Mouse (Mus musculus) CH12.LX (cell line): Measurements from ENCODE around the gene Hcn1. TPM values are rescaled to one million over a fixed set of nuclear protein-coding genes. Genes with fewer than 3 reads are reported as not detected.

Experiments
- DNase-seq: peaks from one replicate; pipeline ENCODE4 v3.0.0-alpha.2; 2013; ENCODE audit errors: extremely low read depth
- H3K27ac ChIP-seq: 2 replicates; pipeline ENCODE4 v1.5.1; 2012; ENCODE audit warnings: low read depth, mild to moderate bottlenecking, control low read depth, moderate library complexity; ENCODE audit not compliant: insufficient read depth
- H3K27me3 ChIP-seq: replicated peaks from 2 replicates; pipeline ENCODE3; 2012; ENCODE audit warnings: inconsistent platforms
- H3K36me3 ChIP-seq, 2 experiments: replicated peaks in 1 of 2; 2 replicates each; pipeline versions ENCODE3 to v1.6.1; 2012; ENCODE audit warnings: inconsistent platforms in 1 of 2, low read length in 1 of 2, mild to moderate bottlenecking in 1 of 2, mixed read lengths in 1 of 2, moderate library complexity in 1 of 2; ENCODE audit not compliant: control insufficient read depth in 1 of 2, insufficient read depth in 1 of 2
- H3K4me1 ChIP-seq, 2 experiments: 2 replicates each; pipeline ENCODE4 v1.6.1; 2012; ENCODE audit warnings: inconsistent platforms in 1 of 2, moderate library complexity in 1 of 2; ENCODE audit not compliant: insufficient read depth in 2 of 2, control insufficient read depth in 1 of 2
- H3K4me2 ChIP-seq: 2 replicates; pipeline ENCODE4 v1.6.1; 2012; ENCODE audit warnings: low read depth, mild to moderate bottlenecking, control low read depth; ENCODE audit not compliant: poor library complexity, insufficient read depth, severe bottlenecking
- H3K4me3 ChIP-seq, 3 experiments: fragments of 150-350 bp in 1 of 3; sonication (generic) in 1 of 3; replicated peaks in 1 of 3; 2 replicates each; pipeline versions ENCODE3 to v1.5.1; 2011 to 2012; ENCODE audit warnings: low read depth in 2 of 3, low read length in 2 of 3, mild to moderate bottlenecking in 2 of 3, moderate library complexity in 2 of 3, control low read depth in 1 of 3, improper control_type of control experiment in 1 of 3, inconsistent platforms in 1 of 3, mixed read lengths in 1 of 3; ENCODE audit not compliant: poor library complexity in 1 of 3
- H3K79me2 ChIP-seq: replicated peaks from 2 replicates; pipeline ENCODE4 v1.6.1; 2012; ENCODE audit warnings: mild to moderate bottlenecking, moderate library complexity; ENCODE audit not compliant: control insufficient read depth, poor library complexity, insufficient read depth, severe bottlenecking; ENCODE audit errors: extremely low read depth
- H3K9ac ChIP-seq: 2 replicates; pipeline ENCODE4 v1.6.1; 2012; ENCODE audit warnings: low read depth, mild to moderate bottlenecking, control low read depth, moderate library complexity; ENCODE audit not compliant: insufficient read depth
- H3K9me3 ChIP-seq: replicated peaks from 2 replicates; pipeline ENCODE3; 2012; ENCODE audit warnings: low read length, inconsistent platforms, mixed read lengths
- CTCF ChIP-seq, 2 experiments: IDR thresholded peaks in 1 of 2; conservative IDR thresholded peaks in 1 of 2; 2 replicates each; pipeline ENCODE4 v1.5.1; 2011 to 2012; ENCODE audit warnings: low read depth in 2 of 2, low read length in 2 of 2, improper control_type of control experiment in 1 of 2, inconsistent platforms in 1 of 2, mild to moderate bottlenecking in 1 of 2, moderate library complexity in 1 of 2
- ELF1 ChIP-seq: IDR thresholded peaks from 2 replicates; pipeline ENCODE4 v1.6.1; 2014; ENCODE audit warnings: low read depth, mild to moderate bottlenecking, inconsistent platforms, low read length, improper control_type of control experiment
- EP300 ChIP-seq: IDR thresholded peaks from 2 replicates; pipeline ENCODE4 v1.6.1; 2011; ENCODE audit warnings: low read length, improper control_type of control experiment
- ETS1 ChIP-seq: conservative IDR thresholded peaks from 2 replicates; pipeline ENCODE4 v1.6.1; 2012; ENCODE audit warnings: low read depth, mild to moderate bottlenecking, inconsistent platforms, low read length, improper control_type of control experiment, moderate library complexity
- GABPA ChIP-seq: IDR thresholded peaks from 2 replicates; pipeline ENCODE4 v1.6.1; 2012; ENCODE audit warnings: low read depth, low read length, improper control_type of control experiment, inconsistent platforms; ENCODE audit not compliant: insufficient replicate concordance
- HCFC1 ChIP-seq: IDR thresholded peaks from 2 replicates; pipeline ENCODE4 v1.6.1; 2012; ENCODE audit warnings: low read depth, mild to moderate bottlenecking, inconsistent platforms, low read length, improper control_type of control experiment
- IRF4 ChIP-seq: IDR thresholded peaks from 2 replicates; pipeline ENCODE4 v1.6.1; 2014; ENCODE audit warnings: low read depth, mild to moderate bottlenecking, inconsistent platforms, low read length, improper control_type of control experiment
- JUN ChIP-seq: IDR thresholded peaks from 2 replicates; pipeline ENCODE4 v1.6.1; 2011; ENCODE audit warnings: low read depth, mild to moderate bottlenecking, low read length, improper control_type of control experiment, moderate library complexity; ENCODE audit not compliant: insufficient read depth
- KAT2A ChIP-seq: IDR thresholded peaks from 2 replicates; pipeline ENCODE4 v1.6.1; 2012; ENCODE audit warnings: low read length, improper control_type of control experiment, inconsistent platforms; ENCODE audit not compliant: insufficient replicate concordance
- MAFK ChIP-seq: IDR thresholded peaks from 2 replicates; pipeline ENCODE4 v1.6.1; 2011; ENCODE audit warnings: low read length, improper control_type of control experiment; ENCODE audit not compliant: insufficient replicate concordance
- MAZ ChIP-seq: IDR thresholded peaks from 2 replicates; pipeline ENCODE4 v1.6.1; 2012; ENCODE audit warnings: low read depth, mild to moderate bottlenecking, inconsistent platforms, low read length, improper control_type of control experiment, moderate library complexity
- MEF2A ChIP-seq: IDR thresholded peaks from 2 replicates; pipeline ENCODE4 v1.6.1; 2014; ENCODE audit warnings: low read depth, mild to moderate bottlenecking, inconsistent platforms, low read length, improper control_type of control experiment, borderline replicate concordance
- MXI1 ChIP-seq: IDR thresholded peaks from 2 replicates; pipeline ENCODE4 v1.6.1; 2011; ENCODE audit warnings: mild to moderate bottlenecking, low read depth, low read length, improper control_type of control experiment
- MYC ChIP-seq: IDR thresholded peaks from 2 replicates; pipeline ENCODE4 v1.6.1; 2011; ENCODE audit warnings: low read depth, mild to moderate bottlenecking, improper control_type of control experiment, low read length
- NRF1 ChIP-seq: IDR thresholded peaks from 2 replicates; pipeline ENCODE4 v1.6.1; 2014; ENCODE audit warnings: low read depth, mild to moderate bottlenecking, inconsistent platforms, low read length, improper control_type of control experiment, moderate library complexity
- POLR2A ChIP-seq: IDR thresholded peaks from 2 replicates; pipeline ENCODE4 v1.6.1; 2011; ENCODE audit warnings: low read depth, mild to moderate bottlenecking, improper control_type of control experiment, low read length
- RCOR1 ChIP-seq: conservative IDR thresholded peaks from 2 replicates; pipeline ENCODE4 v1.6.1; 2012; ENCODE audit warnings: low read depth, mild to moderate bottlenecking, inconsistent platforms, low read length, improper control_type of control experiment
- SMC3 ChIP-seq: IDR thresholded peaks from 2 replicates; pipeline ENCODE4 v1.6.1; 2011; ENCODE audit warnings: low read depth, low read length, improper control_type of control experiment
- TBP ChIP-seq: conservative IDR thresholded peaks from 2 replicates; pipeline ENCODE4 v1.6.1; 2011; ENCODE audit warnings: low read depth, low read length, improper control_type of control experiment
- TCF12 ChIP-seq: IDR thresholded peaks from 2 replicates; pipeline ENCODE4 v1.6.1; 2014; ENCODE audit warnings: low read depth, mild to moderate bottlenecking, inconsistent platforms, low read length, improper control_type of control experiment
- UBTF ChIP-seq: IDR thresholded peaks from 2 replicates; pipeline ENCODE4 v1.6.1; 2012; ENCODE audit warnings: low read depth, mild to moderate bottlenecking, inconsistent platforms, low read length, improper control_type of control experiment, moderate library complexity
- USF1 ChIP-seq: IDR thresholded peaks from 2 replicates; pipeline ENCODE4 v1.6.1; 2014; ENCODE audit warnings: low read depth, mild to moderate bottlenecking, inconsistent platforms, low read length, improper control_type of control experiment
- USF2 ChIP-seq: conservative IDR thresholded peaks from 2 replicates; pipeline ENCODE4 v1.6.1; 2011; ENCODE audit warnings: low read depth, low read length, improper control_type of control experiment
- ZC3H11A ChIP-seq: IDR thresholded peaks from 2 replicates; pipeline ENCODE4 v1.6.1; 2012; ENCODE audit warnings: low read depth, mild to moderate bottlenecking, inconsistent platforms, low read length, improper control_type of control experiment
- ZMIZ1 ChIP-seq: IDR thresholded peaks from 2 replicates; pipeline ENCODE4 v1.6.1; 2012; ENCODE audit warnings: low read depth, mild to moderate bottlenecking, inconsistent platforms, low read length, improper control_type of control experiment
- ZNF384 ChIP-seq: IDR thresholded peaks from 2 replicates; pipeline ENCODE4 v1.6.1; 2012; ENCODE audit warnings: low read depth, low read length, improper control_type of control experiment, inconsistent platforms
- dilution Hi-C: fragments of 300-500 bp; cut with MboI; formaldehyde crosslinking; loops from 2 replicates; pipeline ENCODE4 v1.14.3; 2020; ENCODE audit warnings: low sequenced_read_pairs; ENCODE audit not compliant: extremely low pct_unique_long_range_greater_than_20kb, extremely low pct_ligation_motif_present
- in situ Hi-C: fragments of 300-500 bp; cut with MboI; formaldehyde crosslinking; loops from 3 replicates; pipeline ENCODE4 v1.14.3; 2019; ENCODE audit warnings: low sequenced_read_pairs, low pct_ligation_motif_present, low pct_unique_long_range_greater_than_20kb, mixed read lengths
- polyA plus RNA-seq: library from polyadenylated mRNA; unstranded; fragments of >175 nt; gene quantifications from 2 replicates; pipeline ENCODE4 v1.2.1, GENCODE M21; 2012; ENCODE audit warnings: low read depth; ENCODE audit not compliant: insufficient read length
- total RNA-seq, 2 experiments: library from RNA; depleted of rRNA; stranded (reverse); fragments of 300-350 nt in 1 of 2; fragments of >200 nt in 1 of 2; gene quantifications; 2 replicates each; pipeline ENCODE4 v1.2.3; 2012 to 2014

The Hcn1 gene
- total and polyA plus RNA-seq, 3 experiments = not detected

- dilution Hi-C loops (no loop called here), in situ Hi-C loops (no loop called here)
- Histone ChIP-seq H3K9me3 (no peaks in the 10 kb centered on the region), H3K27ac (no peak overlapping the region), H3K79me2 (no peaks in the 10 kb centered on the region), H3K36me3 (no peaks in the 10 kb centered on the region), H3K9ac (no peak overlapping the region), H3K27me3 (no peaks in the 10 kb centered on the region), H3K4me1 (peaks cover 0 to 10% of the 10 kb centered on the region in 2 experiments; a peak in 1 of 4 replicates), H3K4me2 (no peak overlapping the region), H3K4me3 (no peak overlapping the region)
- DNase-seq = no peak
- TF ChIP-seq MXI1 (no peak), ELF1 (no peak), GABPA (no peak), KAT2A (no peak), MYC (no peak), MAFK (no peak), CTCF (conservative IDR thresholded peaks at IDR 0.05 in 1 of 2, IDR thresholded peaks at IDR 0.05 in 1 of 2; ENCODE audit: low read depth in 2 of 2, low read length in 2 of 2) (no peak), ETS1 (no peak), UBTF (no peak), USF1 (no peak), ZC3H11A (no peak), TCF12 (no peak), SMC3 (no peak), TBP (no peak), RCOR1 (no peak)
Observed at GRCm38 (mm10) chr13:117836658-117837057, 234.5 kb downstream of the Hcn1 start.

- dilution Hi-C loops (no loop called here), in situ Hi-C loops (no loop called here)
- Histone ChIP-seq H3K9me3 (peaks cover 3% of the 10 kb centered on the region), H3K4me3 (no peak overlapping the region), H3K79me2 (no peaks in the 10 kb centered on the region), H3K9ac (no peak overlapping the region), H3K27ac (no peak overlapping the region), H3K36me3 (no peaks in the 10 kb centered on the region), H3K27me3 (no peaks in the 10 kb centered on the region), H3K4me2 (no peak overlapping the region), H3K4me1 (peaks cover 0 to 10% of the 10 kb centered on the region in 2 experiments; a peak in 1 of 4 replicates)
- TF ChIP-seq JUN (no peak), IRF4 (peak; percentile 48; the same call in 1 of the 2 replicates), USF2 (no peak), MEF2A (no peak), RCOR1 (no peak), ZNF384 (no peak), MYC (no peak), ZMIZ1 (no peak), POLR2A (no peak), MAZ (no peak), EP300 (peak; percentile 57; the same call in 1 of the 2 replicates), NRF1 (no peak), CTCF (conservative IDR thresholded peaks at IDR 0.05 in 1 of 2, IDR thresholded peaks at IDR 0.05 in 1 of 2; ENCODE audit: low read depth in 2 of 2, low read length in 2 of 2) (no peak), GABPA (no peak), HCFC1 (no peak)
- peak; percentile 35 for DNase-seq
Observed at GRCm38 (mm10) chr13:117838264-117838663, 236.1 kb downstream of the Hcn1 start.
